Mouse (Mus musculus): Measurements from ENCODE around the gene Rad18. TPM values are rescaled to one million over a fixed set of nuclear protein-coding genes. Genes with fewer than 3 reads are reported as not detected.
A peak's percentile ranks its signal among the peaks of the same experiment; 100 is the strongest.
"Not testable (repeated sequence)": the region's sequence is repeated elsewhere in the genome, so short reads cannot be mapped to it uniquely, and the experiment has no call there.

Rad18 gene
- 10 to 100 TPM; 40.4 to 56.2 TPM for polyA plus RNA-seq (2017; shearing (Covaris generic))

GRCm38 (mm10) chr6:112696056-112696950, at the start of gene Rad18:
Gene Rad18 (minus strand): TSS chr6:112696686.
- peak; percentile 85 for ATAC-seq

GRCm38 (mm10) chr6:112742297-112742696, 45.8 kb upstream of the Rad18 start:
- ATAC-seq, result no peak

- ATAC-seq, result no peak
Measured at GRCm38 (mm10) chr6:112741766-112742165, 45.3 kb upstream of the Rad18 start.

GRCm38 (mm10) chr6:112739635-112740034, 43.1 kb upstream of the Rad18 start:
- no peak for ATAC-seq

GRCm38 (mm10) chr6:112738924-112739323, 42.4 kb upstream of the Rad18 start:
- no peak for ATAC-seq

- ATAC-seq, result no peak
Measured at GRCm38 (mm10) chr6:112736471-112736870, 40.0 kb upstream of the Rad18 start.

- ATAC-seq, result no peak
Measured at GRCm38 (mm10) chr6:112735054-112735453, 38.6 kb upstream of the Rad18 start.

GRCm38 (mm10) chr6:112733942-112734341, 37.5 kb upstream of the Rad18 start:
- no peak for ATAC-seq

- no peak for ATAC-seq
Measured at GRCm38 (mm10) chr6:112732434-112732833, 35.9 kb upstream of the Rad18 start.

- ATAC-seq, result no peak
Measured at GRCm38 (mm10) chr6:112731386-112731785, 34.9 kb upstream of the Rad18 start.

- no peak for ATAC-seq
Measured at GRCm38 (mm10) chr6:112728760-112729422, 32.4 kb upstream of the Rad18 start.

- ATAC-seq, result no peak
Measured at GRCm38 (mm10) chr6:112725468-112725867, 29.0 kb upstream of the Rad18 start.

GRCm38 (mm10) chr6:112720409-112721080, 24.1 kb upstream of the Rad18 start:
- no peak for ATAC-seq

GRCm38 (mm10) chr6:112719983-112720382, 23.5 kb upstream of the Rad18 start:
- no peak for ATAC-seq

GRCm38 (mm10) chr6:112717168-112717567, 20.7 kb upstream of the Rad18 start:
- no peak for ATAC-seq

- ATAC-seq, result no peak
Measured at GRCm38 (mm10) chr6:112713951-112714350, 17.5 kb upstream of the Rad18 start.

- not testable (repeated sequence) for ATAC-seq
Measured at GRCm38 (mm10) chr6:112702296-112702695, 5.8 kb upstream of the Rad18 start.

- ATAC-seq, result no peak
Measured at GRCm38 (mm10) chr6:112700392-112700791, 3.9 kb upstream of the Rad18 start.

GRCm38 (mm10) chr6:112699115-112699514, 2.6 kb upstream of the Rad18 start:
- ATAC-seq, result no peak

- ATAC-seq, result no peak
Measured at GRCm38 (mm10) chr6:112694492-112694891, 2.0 kb downstream of the Rad18 start.

- no peak for ATAC-seq
Measured at GRCm38 (mm10) chr6:112691523-112691922, 5.0 kb downstream of the Rad18 start.

GRCm38 (mm10) chr6:112688033-112688432, 8.5 kb downstream of the Rad18 start:
- ATAC-seq, result no peak

- ATAC-seq, result no peak
Measured at GRCm38 (mm10) chr6:112686485-112686884, 10.0 kb downstream of the Rad18 start.
